Mouse (Mus musculus) lung, adult 2 months (tissue): ENCODE results near the gene Ak5.

Experiments
- CTCF ChIP-seq: fragments of 200-500 bp; IDR thresholded peaks from 2 replicates; pipeline ENCODE4 v1.5.1; 2011; ENCODE audit warnings: mild to moderate bottlenecking, low read length, control low read depth; ENCODE audit not compliant: insufficient read depth
- POLR2A ChIP-seq: fragments of 200-500 bp; IDR thresholded peaks from 2 replicates; pipeline ENCODE4 v1.6.1; 2011; ENCODE audit warnings: low read depth, mild to moderate bottlenecking, control low read depth, low read length, borderline replicate concordance; ENCODE audit errors: extremely low read depth

DNA sequence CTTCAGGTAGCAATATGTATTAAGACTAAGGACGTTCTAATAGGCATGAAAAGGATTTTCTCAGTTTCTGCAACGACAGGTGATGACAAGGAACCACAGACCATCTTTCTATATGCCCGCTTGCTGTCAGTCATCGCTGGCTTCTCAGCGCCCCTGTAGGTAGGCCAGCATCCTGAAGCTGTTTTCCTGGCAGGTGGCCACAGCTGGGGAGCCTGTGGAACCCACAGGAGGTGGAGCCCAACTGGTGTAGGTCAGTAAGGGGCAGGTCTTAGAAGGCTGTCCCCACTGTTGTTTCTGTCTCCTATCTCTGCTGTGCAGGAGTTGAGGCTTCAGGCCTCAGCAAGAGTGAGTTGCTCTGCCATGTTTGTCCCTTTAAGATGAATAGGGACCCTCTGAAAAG lies 37.7 kb upstream of the Ak5 start:
- no peak for TF ChIP-seq POLR2A
- TF ChIP-seq CTCF, result no peak
